Mouse (Mus musculus): ENCODE data around the gene Olfr877.

DNA sequence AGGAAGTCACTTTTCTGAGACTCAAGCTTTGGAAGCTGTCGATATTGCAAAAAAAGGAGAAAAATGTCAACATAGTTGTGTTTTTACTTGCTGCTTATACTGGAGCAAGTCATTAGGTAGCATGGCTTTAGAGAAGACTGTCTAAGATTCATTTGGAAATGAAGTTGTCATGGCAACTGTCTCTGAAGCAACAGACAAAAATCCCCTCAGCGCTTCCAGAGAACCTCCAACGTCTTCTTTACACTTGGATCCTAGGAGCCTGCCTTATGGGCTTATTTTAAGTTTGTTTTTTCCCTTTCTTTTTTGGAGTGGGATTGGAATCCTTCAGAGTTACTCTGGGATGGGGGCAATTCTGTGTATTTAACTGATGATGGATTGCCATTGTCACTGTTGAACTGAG is 39.4 kb upstream of the Olfr877 start:
- TF ChIP-seq CTCF (IDR thresholded peaks at IDR 0.05; ENCODE audit: control insufficient read depth, insufficient read depth, insufficient replicate concordance, low read depth, low read length) (no peak), POLR2A (IDR thresholded peaks at IDR 0.05; ENCODE audit: control insufficient read depth, low read depth, low read length) (no peak)

Data from testis, adult 2 months (tissue).